Mouse (Mus musculus): ENCODE measurements around the gene Nkd2. TPM values are rescaled to one million over a fixed set of nuclear protein-coding genes. Genes with fewer than 3 reads are reported as not detected.

The Nkd2 gene
- polyA plus RNA-seq, 1 experiment from 2014 or later, result 0.21 TPM

DNA sequence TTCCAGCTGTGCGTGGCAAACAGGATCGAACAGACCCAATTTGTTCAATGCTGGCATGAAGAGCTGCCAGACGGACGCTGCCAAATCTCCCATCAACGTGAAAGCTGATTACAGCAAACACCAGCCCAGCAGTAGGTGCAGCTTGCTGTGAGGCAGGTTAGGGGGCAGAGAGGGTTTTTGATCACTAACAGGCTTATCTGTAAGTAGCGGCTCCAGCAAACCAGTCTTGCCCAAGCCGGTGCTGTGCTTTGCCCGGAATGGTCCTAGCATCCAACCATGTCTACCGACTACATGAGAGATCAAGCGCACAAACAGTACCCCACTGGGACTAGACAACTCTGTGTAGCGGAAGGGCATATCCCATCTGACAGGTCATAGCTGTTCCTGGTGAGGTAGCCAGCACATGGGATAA lies 8.3 kb downstream of the Nkd2 start:
- H3K27ac ChIP-seq, result no peak overlapping the region
- peaks cover 9% of the 10 kb centered on the region for H3K27me3 ChIP-seq (replicated peaks)
- H3K4me3 ChIP-seq, result no peak overlapping the region
- no peaks in the 10 kb centered on the region for H3K4me1 ChIP-seq
- H3K9me3 ChIP-seq (replicated peaks), result no peaks in the 10 kb centered on the region
- WGBS (ENCODE audit: insufficient replicate concordance), result 74% methylated on average over 11 of the region's 11 CpGs
- no peak overlapping the region for H3K4me2 ChIP-seq
- H3K9ac ChIP-seq, result no peak overlapping the region
- no peak for ATAC-seq
- H3K36me3 ChIP-seq, result no peaks in the 10 kb centered on the region

DNA sequence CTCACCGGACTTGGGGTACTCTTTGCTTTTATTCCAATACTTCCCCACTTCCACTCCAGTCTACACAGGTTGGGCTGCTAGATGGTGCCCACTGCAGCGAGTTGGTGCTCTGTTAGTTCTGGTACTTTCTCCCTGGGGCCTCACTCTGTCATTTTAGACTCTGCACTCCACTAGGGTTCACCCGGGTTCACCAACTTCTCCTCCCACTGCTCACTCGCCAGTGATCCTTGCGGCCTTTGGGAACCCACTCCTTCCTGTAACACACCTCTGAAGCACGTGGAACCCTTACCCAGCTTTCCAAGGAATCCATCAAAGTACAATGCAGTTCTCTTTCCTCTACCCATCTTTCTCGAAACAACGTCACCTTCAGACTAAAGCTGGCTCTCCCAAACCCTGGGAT lies 9.7 kb downstream of the Nkd2 start:
- no peak for ATAC-seq

GRCm38 (mm10) chr13:73836491-73836890 lies 10.9 kb downstream of the Nkd2 start:
- Histone ChIP-seq H3K27ac (no peak overlapping the region), H3K9ac (no peak overlapping the region), H3K9me3 (replicated peaks) (no peaks in the 10 kb centered on the region), H3K27me3 (replicated peaks) (no peaks in the 10 kb centered on the region; the same call in 1 of the 2 replicates), H3K36me3 (no peaks in the 10 kb centered on the region), H3K4me2 (no peak overlapping the region), H3K4me1 (no peaks in the 10 kb centered on the region), H3K4me3 (no peak overlapping the region)
- ATAC-seq, result no peak
- 63% methylated on average over 6 of the region's 6 CpGs for WGBS (ENCODE audit: insufficient replicate concordance)

More for the DNA sequence above, 9.7 kb downstream of the Nkd2 start:
- 58% methylated on average over 8 of the region's 8 CpGs for WGBS (ENCODE audit: insufficient replicate concordance)
- Histone ChIP-seq H3K4me2 (no peak overlapping the region), H3K9ac (no peak overlapping the region), H3K36me3 (no peaks in the 10 kb centered on the region), H3K4me3 (no peak overlapping the region), H3K27ac (no peak overlapping the region), H3K9me3 (replicated peaks) (no peaks in the 10 kb centered on the region), H3K27me3 (replicated peaks) (no peaks in the 10 kb centered on the region; the same call in 1 of the 2 replicates), H3K4me1 (no peaks in the 10 kb centered on the region)

GRCm38 (mm10) chr13:73835791-73836190 lies 11.6 kb downstream of the Nkd2 start:
- Histone ChIP-seq H3K27ac (no peak overlapping the region), H3K4me1 (no peaks in the 10 kb centered on the region), H3K9me3 (replicated peaks) (no peaks in the 10 kb centered on the region), H3K4me3 (no peak overlapping the region), H3K4me2 (no peak overlapping the region), H3K36me3 (no peaks in the 10 kb centered on the region), H3K9ac (no peak overlapping the region), H3K27me3 (replicated peaks) (no peaks in the 10 kb centered on the region; the same call in 1 of the 2 replicates)
- WGBS (ENCODE audit: insufficient replicate concordance), result 46% methylated on average over 4 of the region's 4 CpGs
- no peak for ATAC-seq

DNA sequence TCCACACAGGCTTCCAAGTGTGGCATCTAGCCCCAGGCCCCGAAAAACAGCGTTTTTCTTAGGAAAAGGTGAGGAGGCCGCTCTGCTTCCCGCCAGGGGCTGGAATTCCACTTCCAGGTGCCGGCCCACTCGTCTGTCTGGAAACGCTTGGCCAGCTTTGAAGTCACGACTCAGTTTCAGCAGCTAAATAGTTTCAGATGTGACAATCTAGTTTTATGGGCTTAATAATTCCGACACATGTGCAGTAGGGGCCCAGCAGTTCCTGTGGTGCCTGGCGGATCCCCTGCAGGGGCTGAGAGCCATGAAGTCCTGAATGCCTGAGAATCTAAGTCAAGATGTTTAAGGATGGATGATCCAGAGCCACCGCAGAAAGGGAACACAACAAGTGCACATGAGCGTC lies 13.6 kb downstream of the Nkd2 start:
- ATAC-seq, result no peak
- Histone ChIP-seq H3K36me3 (no peaks in the 10 kb centered on the region), H3K9me3 (replicated peaks) (no peaks in the 10 kb centered on the region), H3K4me1 (no peaks in the 10 kb centered on the region), H3K4me3 (no peak overlapping the region), H3K27ac (no peak overlapping the region), H3K4me2 (no peak overlapping the region), H3K9ac (no peak overlapping the region), H3K27me3 (replicated peaks) (no peaks in the 10 kb centered on the region; the same call in 1 of the 2 replicates)
- whole genome bisulfite sequencing (ENCODE audit: insufficient replicate concordance), result 64% methylated on average over 12 of the region's 12 CpGs

DNA sequence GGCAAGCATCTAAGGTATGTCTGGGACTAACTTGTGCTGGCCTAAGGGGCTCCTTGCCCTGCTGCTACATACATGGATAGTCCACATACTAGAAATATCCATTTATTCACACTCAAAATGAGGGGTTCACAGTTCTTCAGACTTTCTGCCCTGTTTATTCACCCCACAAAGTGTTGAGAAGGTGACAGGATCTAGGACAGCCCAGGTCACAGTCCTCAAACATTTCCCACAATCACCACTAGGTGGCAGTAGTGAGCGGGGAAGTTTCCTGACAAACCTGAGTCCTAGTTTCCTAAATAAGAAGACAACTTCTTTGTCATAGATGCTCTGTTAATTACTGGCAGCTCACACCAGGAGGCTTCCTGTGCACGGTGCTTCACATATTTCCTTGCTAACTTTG lies 15.9 kb downstream of the Nkd2 start:
- ATAC-seq, result 0 out of 2 replicates have a peak, but pooled peaks have one; percentile 10
- 2% methylated on average over 2 of the region's 2 CpGs for WGBS (ENCODE audit: insufficient replicate concordance)

GRCm38 (mm10) chr13:73827243-73827642 lies 20.2 kb downstream of the Nkd2 start:
- no peaks in the 10 kb centered on the region for H3K4me1 ChIP-seq
- no peak overlapping the region for H3K4me2 ChIP-seq
- H3K27me3 ChIP-seq (replicated peaks), result no peaks in the 10 kb centered on the region
- H3K4me3 ChIP-seq, result no peak overlapping the region
- no peaks in the 10 kb centered on the region for H3K36me3 ChIP-seq
- no peak overlapping the region for H3K27ac ChIP-seq
- no peaks in the 10 kb centered on the region for H3K9me3 ChIP-seq (replicated peaks)
- no peak overlapping the region for H3K9ac ChIP-seq
- no peak for ATAC-seq
- 69% methylated on average over 8 of the region's 8 CpGs for WGBS (ENCODE audit: insufficient replicate concordance)

More for the DNA sequence above, 15.9 kb downstream of the Nkd2 start:
- Histone ChIP-seq H3K4me1 (no peaks in the 10 kb centered on the region), H3K36me3 (no peaks in the 10 kb centered on the region), H3K9ac (no peak overlapping the region), H3K4me2 (no peak overlapping the region), H3K4me3 (no peak overlapping the region), H3K9me3 (replicated peaks) (no peaks in the 10 kb centered on the region), H3K27ac (no peak overlapping the region), H3K27me3 (replicated peaks) (no peaks in the 10 kb centered on the region)

GRCm38 (mm10) chr13:73823711-73824110 lies 23.7 kb downstream of the Nkd2 start:
- H3K36me3 ChIP-seq, result no peaks in the 10 kb centered on the region
- no peak for ATAC-seq
- H3K9ac ChIP-seq, result no peak overlapping the region
- no peak overlapping the region for H3K4me3 ChIP-seq
- H3K9me3 ChIP-seq (replicated peaks), result no peaks in the 10 kb centered on the region
- no peak overlapping the region for H3K27ac ChIP-seq
- H3K4me2 ChIP-seq, result no peak overlapping the region
- WGBS (ENCODE audit: insufficient replicate concordance), result 60% methylated on average over 6 of the region's 6 CpGs
- no peaks in the 10 kb centered on the region for H3K4me1 ChIP-seq
- no peaks in the 10 kb centered on the region for H3K27me3 ChIP-seq (replicated peaks)

- Histone ChIP-seq H3K4me3 (no peak overlapping the region), H3K9me3 (replicated peaks) (no peaks in the 10 kb centered on the region), H3K9ac (no peak overlapping the region), H3K36me3 (no peaks in the 10 kb centered on the region), H3K27ac (no peak overlapping the region), H3K27me3 (replicated peaks) (no peaks in the 10 kb centered on the region), H3K4me1 (no peaks in the 10 kb centered on the region), H3K4me2 (no peak overlapping the region)
- WGBS (ENCODE audit: insufficient replicate concordance), result 32% methylated on average over 4 of the region's 4 CpGs
- no peak for ATAC-seq
These were observed 25.1 kb downstream of the Nkd2 start for GRCm38 (mm10) chr13:73822187-73822800.

DNA sequence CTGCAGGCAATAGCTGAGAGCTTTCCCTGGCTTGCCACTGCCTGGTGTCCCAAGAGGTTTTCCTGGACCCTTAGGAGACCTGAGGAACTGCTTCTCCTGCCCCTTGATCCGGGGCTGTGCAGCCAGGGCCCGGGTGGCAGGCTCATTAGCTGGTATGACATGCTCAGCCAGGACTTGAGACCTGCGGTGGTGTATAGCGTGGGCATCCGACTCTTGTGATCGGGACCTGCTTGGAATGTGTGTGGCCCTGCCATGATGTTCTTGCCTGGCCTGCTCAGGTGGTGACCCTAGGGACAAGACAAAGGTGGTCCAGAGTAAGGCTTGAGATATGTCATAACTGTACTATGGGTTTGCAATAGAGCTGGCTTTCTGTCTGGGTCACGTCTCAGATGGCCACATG lies 26.2 kb downstream of the Nkd2 start:
- ATAC-seq, result no peak
- Histone ChIP-seq H3K4me2 (no peak overlapping the region), H3K9me3 (replicated peaks) (no peaks in the 10 kb centered on the region), H3K4me1 (no peaks in the 10 kb centered on the region), H3K36me3 (peaks cover 1% of the 10 kb centered on the region; the same call in 1 of the 2 replicates), H3K27me3 (replicated peaks) (no peaks in the 10 kb centered on the region), H3K27ac (no peak overlapping the region), H3K4me3 (no peak overlapping the region), H3K9ac (no peak overlapping the region)
- WGBS (ENCODE audit: insufficient replicate concordance), result 78% methylated on average over 7 of the region's 7 CpGs

DNA sequence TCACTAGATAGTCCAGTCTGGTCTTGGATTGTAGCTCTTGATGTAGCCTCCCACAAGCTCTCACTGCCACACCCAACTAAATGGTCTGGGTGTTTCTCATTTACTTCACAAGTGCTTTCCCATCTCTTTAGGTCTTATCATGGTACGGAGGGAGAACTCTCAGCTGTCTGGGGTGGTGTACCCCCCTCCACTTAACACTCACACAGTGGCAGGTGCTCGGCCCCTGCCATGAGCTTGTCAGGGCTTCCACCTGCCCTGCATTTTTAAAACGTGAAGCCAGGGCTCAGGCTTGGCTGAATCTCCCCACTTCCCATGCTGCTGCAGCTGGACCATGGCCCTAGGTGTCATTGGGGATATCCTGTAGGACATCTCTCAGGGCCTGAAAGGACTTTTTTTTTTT lies 28.5 kb downstream of the Nkd2 start:
- Histone ChIP-seq H3K27ac (no peak overlapping the region), H3K4me2 (no peak overlapping the region), H3K9me3 (replicated peaks) (no peaks in the 10 kb centered on the region), H3K27me3 (replicated peaks) (no peaks in the 10 kb centered on the region), H3K9ac (no peak overlapping the region), H3K4me3 (no peak overlapping the region), H3K4me1 (no peaks in the 10 kb centered on the region), H3K36me3 (peaks cover 15% of the 10 kb centered on the region; the same call in 1 of the 2 replicates)
- ATAC-seq, result no peak
- 49% methylated on average over 3 of the region's 3 CpGs for WGBS (ENCODE audit: insufficient replicate concordance)

DNA sequence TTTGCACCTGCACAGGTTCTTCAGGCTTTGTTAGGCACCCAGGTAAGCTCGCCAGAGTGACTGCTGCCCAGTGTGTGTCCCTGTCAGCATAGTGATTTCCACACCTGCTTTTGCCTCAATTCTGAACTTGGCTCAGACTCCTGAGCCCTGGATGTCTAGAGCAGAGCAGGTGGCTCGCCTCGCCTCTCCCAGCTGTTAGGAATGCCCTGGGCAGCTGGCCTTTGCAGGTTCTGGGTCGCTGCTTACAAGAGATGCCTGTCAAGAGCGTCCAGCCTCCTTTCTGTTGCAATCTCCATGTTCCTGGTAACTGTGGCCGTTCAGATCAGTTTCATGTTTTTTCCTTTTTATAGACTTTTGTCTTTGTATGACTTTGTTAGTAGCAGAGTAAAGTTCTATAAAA lies 31.1 kb downstream of the Nkd2 start:
- H3K36me3 ChIP-seq, result peaks cover 26% of the 10 kb centered on the region; the same call in 1 of the 2 replicates

GRCm38 (mm10) chr13:73814181-73814580 lies 33.2 kb downstream of the Nkd2 start:
- H3K27ac ChIP-seq, result no peak overlapping the region
- WGBS (ENCODE audit: insufficient replicate concordance), result 74% methylated on average over 7 of the region's 7 CpGs
- no peaks in the 10 kb centered on the region for H3K4me1 ChIP-seq
- no peak overlapping the region for H3K9ac ChIP-seq
- no peaks in the 10 kb centered on the region for H3K9me3 ChIP-seq (replicated peaks)
- no peaks in the 10 kb centered on the region for H3K27me3 ChIP-seq (replicated peaks)
- no peak overlapping the region for H3K4me2 ChIP-seq
- no peak overlapping the region for H3K4me3 ChIP-seq
- no peak for ATAC-seq
- H3K36me3 ChIP-seq, result peaks cover 43% of the 10 kb centered on the region; the same call in 1 of the 2 replicates

More for the DNA sequence above, 31.1 kb downstream of the Nkd2 start:
- no peak for ATAC-seq
- Histone ChIP-seq H3K4me2 (no peak overlapping the region), H3K9me3 (replicated peaks) (no peaks in the 10 kb centered on the region), H3K27me3 (replicated peaks) (no peaks in the 10 kb centered on the region), H3K4me1 (no peaks in the 10 kb centered on the region), H3K27ac (no peak overlapping the region), H3K9ac (no peak overlapping the region), H3K4me3 (no peak overlapping the region)
- WGBS (ENCODE audit: insufficient replicate concordance), result 76% methylated on average over 6 of the region's 6 CpGs

All from liver, embryonic 12.5 days (tissue).